Comparison of ENCODE assay signal across 8 mouse cellular contexts in the genomic region with DNA sequence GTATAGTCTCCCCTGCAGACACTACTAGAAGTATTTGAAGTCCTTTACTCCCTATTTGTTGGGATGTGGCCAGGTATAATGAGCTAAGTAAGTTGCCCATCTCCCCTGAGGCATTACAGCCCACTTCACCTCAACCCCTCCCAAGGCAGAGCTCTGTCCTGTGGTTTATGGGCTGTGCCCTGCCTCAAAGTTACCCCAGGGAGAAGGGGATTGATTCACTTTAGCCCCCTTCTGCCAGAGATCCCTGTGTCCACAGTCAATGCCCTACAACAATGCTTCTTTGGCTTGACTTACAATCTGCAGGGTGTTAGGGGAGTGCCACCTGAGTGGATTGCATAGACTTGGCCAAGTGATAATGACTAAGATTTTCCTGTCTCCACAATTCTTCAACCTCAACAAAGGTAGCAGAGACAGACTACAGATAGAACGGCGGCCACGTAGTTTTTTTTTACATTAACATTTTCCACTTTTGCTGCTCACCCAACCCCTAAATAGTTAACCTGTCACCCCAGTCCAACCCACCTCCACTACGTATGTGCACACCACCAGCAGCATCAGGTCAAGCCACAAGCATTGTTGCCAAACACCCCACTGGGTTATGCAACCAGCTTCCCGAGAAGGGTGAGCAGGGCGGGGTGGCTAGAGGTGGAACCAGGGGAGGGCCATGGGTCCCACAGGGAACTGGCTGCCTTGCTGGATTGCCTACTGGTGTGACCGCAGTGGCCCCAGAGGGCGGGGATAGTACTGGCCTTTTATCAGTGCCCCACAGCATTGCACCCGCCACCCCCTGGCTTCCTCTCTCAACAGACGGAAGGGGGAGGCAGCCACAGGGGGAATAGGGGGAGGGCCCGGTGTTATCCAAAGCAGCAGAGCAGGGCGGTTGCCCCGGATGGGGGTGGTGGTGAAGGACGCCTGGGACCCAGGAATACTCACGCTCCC. TPM values are rescaled to one million over a fixed set of nuclear protein-coding genes. Genes with fewer than 3 reads are reported as not detected.
DNase-seq lines count a peak whose midpoint lies in the region; ATAC-seq lines count a peak whose summit lies in the region.

TSS of gene Nfe2 (minus strand) at position 614 of the 939 bp plus-strand sequence.

- peak within 1 kb of the TSS; percentile 36; the same call in 1 of the 2 replicates for H3K4me2 ChIP-seq in hindbrain, embryonic 12.5 days (replicated peaks)

- no peak within 1 kb of the TSS for H3K4me3 ChIP-seq in hindbrain, embryonic 12.5 days

- H3K27me3 ChIP-seq in hindbrain, embryonic 12.5 days, result peaks cover 23% of the 10 kb centered on the region

- H3K9me3 ChIP-seq in hindbrain, embryonic 12.5 days (replicated peaks), result no peaks in the 10 kb centered on the region

- peaks cover 15% of the 10 kb centered on the region for H3K4me1 ChIP-seq in hindbrain, embryonic 12.5 days

- 14% methylated on average over 15 of the region's 15 CpGs for WGBS in hindbrain, embryonic 12.5 days

- no peaks in the 10 kb centered on the region for H3K36me3 ChIP-seq in hindbrain, embryonic 12.5 days

- no peak within 1 kb of the TSS for H3K9ac ChIP-seq in hindbrain, embryonic 12.5 days

- peak; percentile 49 to 61 for DNase-seq in B cell, adult 2 months
- peak; percentile 99 for DNase-seq in liver
- peak; percentile 91 to 95 for DNase-seq in monocyte, adult 2 months (ENCODE audit: low read depth in 1 of 2, low spot score in 2 of 2)
- peak; percentile 83 for DNase-seq in thymus, postnatal 14 days
- DNase-seq in right cerebral cortex, postnatal 10 days (ENCODE audit: low spot score in 2 of 2), result no peak

- peak; percentile 84 for ATAC-seq in activated CD4-positive, CD25-positive, alpha-beta regulatory T cell, adult 4 months
- peak; percentile 82 for ATAC-seq in erythroid progenitor cell, adult 5-6 weeks (replicated peaks; ENCODE audit: low FRiP score, poor library complexity, severe bottlenecking)
- 0 out of 2 replicates have a peak, but pooled peaks have one; percentile 38 for ATAC-seq in hindbrain, embryonic 12.5 days (ENCODE audit: low FRiP score)

- no peak within 1 kb of the TSS for H3K27ac ChIP-seq in hindbrain, embryonic 12.5 days

RNA-seq across cellular contexts. Expression of gene Nfe2, which starts in this region (rescaled TPM):
- 1 to 10 TPM; 1.2 TPM for polyA plus RNA-seq in activated CD4-positive, CD25-positive, alpha-beta regulatory T cell, adult 4 months (2017; shearing (Covaris generic))
- total RNA-seq in erythroid progenitor cell, adult 5-6 weeks (2015; ENCODE audit: low replicate concordance), result 368 and 436 TPM in 2 replicates
- 353 and 370 TPM in 2 replicates for total RNA-seq in erythroid progenitor cell, adult 5-6 weeks (2017; ENCODE audit: low replicate concordance)
- polyA plus RNA-seq in hindbrain, embryonic 12.5 days (2016; fragmentation: Nextera tagmentation; extraction: Ambion mirVana), result 5.1 and 5.4 TPM in 2 replicates

Comparison
In these comparisons a context has a peak if more than half of its experiments do, and no peak if none do; other contexts are left out.
1. DNase-seq: peak in B cell, adult 2 months (2 of 2), liver (single experiment), monocyte, adult 2 months (2 of 2) and thymus, postnatal 14 days (single experiment); none in right cerebral cortex, postnatal 10 days (0 of 2).
2. Peak in every context shown above with its lines, with median percentiles within 50 percentile points of each other: ATAC-seq.